Mouse (Mus musculus) hindbrain, embryonic 12.5 days (tissue): ENCODE measurements at regions not wholly inside any gene's neighbourhood (a gene's known extent, or its start where the extent isn't known, plus 50 kb on each side); places are given as distances from the start of the nearest gene placed in this dataset.

Source experiments
- ATAC-seq: fragments of 200-750 bp; cut with Nextera tagmentation; 2 replicates; pipeline ENCODE4 v1.8.0; 2017; ENCODE audit warnings: moderate TSS enrichment; ENCODE audit not compliant: low FRiP score
- H3K27ac ChIP-seq: fragments of 300-500 bp; sonication (generic); 2 replicates; pipeline ENCODE4 v1.5.1; 2016; ENCODE audit warnings: mild to moderate bottlenecking
- H3K27me3 ChIP-seq: fragments of 300-500 bp; sonication (generic); 2 replicates; pipeline ENCODE4 v1.6.1; 2016; ENCODE audit warnings: mild to moderate bottlenecking
- H3K36me3 ChIP-seq: fragments of 300-500 bp; sonication (generic); 2 replicates; pipeline ENCODE4 v1.6.1; 2016; ENCODE audit warnings: mild to moderate bottlenecking
- H3K4me1 ChIP-seq: fragments of 300-500 bp; sonication (generic); 2 replicates; pipeline ENCODE4 v1.6.1; 2016
- H3K4me2 ChIP-seq: fragments of 300-500 bp; sonication (generic); replicated peaks from 2 replicates; pipeline ENCODE4 v1.6.1; 2016; ENCODE audit warnings: mild to moderate bottlenecking
- H3K4me3 ChIP-seq: fragments of 300-500 bp; sonication (generic); 2 replicates; pipeline ENCODE4 v1.5.1; 2016; ENCODE audit warnings: mild to moderate bottlenecking
- H3K9ac ChIP-seq: fragments of 300-500 bp; sonication (generic); 2 replicates; pipeline ENCODE4 v1.6.1; 2016; ENCODE audit warnings: mild to moderate bottlenecking, moderate library complexity
- H3K9me3 ChIP-seq: fragments of 300-500 bp; sonication (generic); replicated peaks from 2 replicates; pipeline ENCODE4 v1.6.1; 2016; ENCODE audit warnings: mild to moderate bottlenecking
- WGBS: fragments of 180-500 bp; shearing (Covaris S2); methylation state at CpG from one replicate; pipeline ENCODE4 v1.1.7; 2016; 5-methylcytosine and 5-hydroxymethylcytosine counted together

DNA sequence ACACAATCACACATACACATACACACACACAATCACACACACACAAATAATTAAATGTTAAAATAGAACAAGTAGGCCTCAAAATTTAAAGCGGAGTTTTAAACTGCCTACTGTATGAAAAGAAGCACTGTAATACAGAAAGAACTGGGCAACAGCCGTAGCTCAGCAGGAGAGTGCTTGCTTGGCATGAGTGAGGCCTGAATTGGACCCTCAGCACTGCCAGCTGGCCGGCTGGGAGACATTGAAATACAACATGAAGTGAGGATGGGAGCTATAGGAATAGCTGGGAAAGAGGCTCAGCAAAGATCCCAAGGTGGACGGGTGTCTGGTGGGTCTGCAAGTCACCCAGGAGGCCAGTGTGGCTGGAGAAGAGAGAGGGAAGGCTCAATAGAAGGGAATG lies 136.8 kb downstream of the Zfp281 start:
- H3K4me1 ChIP-seq, result no peaks in the 10 kb centered on the region
- no peak overlapping the region for H3K9ac ChIP-seq
- H3K27ac ChIP-seq, result no peak overlapping the region
- H3K9me3 ChIP-seq, result peaks cover 5% of the 10 kb centered on the region; the same call in 1 of the 2 replicates
- H3K4me3 ChIP-seq, result no peak overlapping the region
- WGBS, result 80% methylated on average over 4 of the region's 4 CpGs
- no peak for ATAC-seq
- H3K4me2 ChIP-seq, result no peak overlapping the region
- H3K27me3 ChIP-seq, result no peaks in the 10 kb centered on the region
- no peaks in the 10 kb centered on the region for H3K36me3 ChIP-seq

- Histone ChIP-seq H3K4me1 (peaks cover 14% of the 10 kb centered on the region), H3K4me2 (peak overlapping the region; percentile 36), H3K27ac (peak overlapping the region; percentile 66), H3K9me3 (peaks cover 6% of the 10 kb centered on the region; the same call in 1 of the 2 replicates), H3K36me3 (no peaks in the 10 kb centered on the region), H3K4me3 (no peak overlapping the region), H3K9ac (no peak overlapping the region), H3K27me3 (peaks cover 4% of the 10 kb centered on the region; the same call in 1 of the 2 replicates)
- 2% methylated on average over 10 of the region's 10 CpGs for WGBS
- ATAC-seq, result peak; percentile 89
These were observed 144.3 kb downstream of the Zfp281 start for GRCm38 (mm10) chr1:136768969-136769401.

DNA sequence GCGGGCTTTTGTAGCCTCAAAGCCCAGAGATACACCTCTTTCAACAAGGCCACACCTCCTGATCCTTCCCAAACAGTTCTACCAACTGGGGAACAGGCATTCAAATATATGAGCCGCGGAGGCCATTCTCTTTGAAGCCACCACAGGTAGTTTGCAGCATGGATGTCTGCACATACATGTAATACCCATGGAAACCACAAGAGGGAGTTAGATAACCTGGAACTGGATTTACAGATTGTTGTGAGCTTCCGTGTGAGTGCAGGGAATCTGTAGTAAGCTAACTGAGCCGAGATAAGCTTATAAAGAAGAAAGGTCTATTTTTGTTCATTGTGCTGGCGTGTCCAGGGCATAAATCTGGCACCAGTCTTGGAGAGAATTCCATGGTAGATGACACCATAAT lies 149.0 kb downstream of the Zfp281 start:
- Histone ChIP-seq H3K9me3 (peaks cover 6% of the 10 kb centered on the region; the same call in 1 of the 2 replicates), H3K4me1 (peaks cover 22% of the 10 kb centered on the region), H3K4me3 (no peak overlapping the region), H3K36me3 (no peaks in the 10 kb centered on the region), H3K27me3 (peaks cover 16% of the 10 kb centered on the region), H3K9ac (no peak overlapping the region), H3K4me2 (no peak overlapping the region), H3K27ac (no peak overlapping the region)
- 87% methylated on average over 6 of the region's 6 CpGs for WGBS
- ATAC-seq, result no peak

DNA sequence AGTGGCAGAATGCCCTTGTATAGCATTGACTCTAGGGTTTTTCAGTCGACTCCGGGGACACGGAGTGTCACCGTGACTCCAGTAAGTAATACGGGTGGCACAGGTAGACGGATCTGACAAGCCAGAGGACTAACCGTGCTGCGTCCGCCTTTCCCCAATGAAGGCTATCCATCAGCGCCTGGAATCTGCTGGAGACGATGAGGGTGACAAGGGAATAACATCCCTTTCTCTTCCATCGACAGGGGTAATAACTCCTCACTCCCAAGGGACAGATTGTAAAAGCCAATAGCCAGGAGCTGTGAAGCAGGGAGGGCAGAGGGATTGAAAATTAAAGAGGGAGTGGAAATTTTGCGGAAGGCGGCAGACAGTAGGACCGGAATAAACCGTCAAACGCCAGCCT lies 151.5 kb downstream of the Zfp281 start:
- Histone ChIP-seq H3K9me3 (peaks cover 6% of the 10 kb centered on the region; the same call in 1 of the 2 replicates), H3K9ac (no peak overlapping the region), H3K27ac (no peak overlapping the region), H3K27me3 (peaks cover 18% of the 10 kb centered on the region), H3K4me2 (no peak overlapping the region), H3K4me1 (peaks cover 13% of the 10 kb centered on the region), H3K36me3 (no peaks in the 10 kb centered on the region), H3K4me3 (no peak overlapping the region)
- ATAC-seq, result 0 out of 2 replicates have a peak, but pooled peaks have one; percentile 40
- WGBS, result 51% methylated on average over 17 of the region's 17 CpGs

GRCm38 (mm10) chr1:136777263-136777980 lies 152.7 kb downstream of the Zfp281 start:
- H3K9ac ChIP-seq, result no peak overlapping the region
- no peak overlapping the region for H3K27ac ChIP-seq
- no peaks in the 10 kb centered on the region for H3K36me3 ChIP-seq
- 22% methylated on average over 20 of the region's 20 CpGs for WGBS
- peaks cover 18% of the 10 kb centered on the region for H3K27me3 ChIP-seq
- peak overlapping the region; percentile 41 for H3K4me2 ChIP-seq
- no peak for ATAC-seq
- H3K4me3 ChIP-seq, result no peak overlapping the region
- H3K9me3 ChIP-seq, result peaks cover 6% of the 10 kb centered on the region; the same call in 1 of the 2 replicates
- peaks cover 24% of the 10 kb centered on the region for H3K4me1 ChIP-seq

DNA sequence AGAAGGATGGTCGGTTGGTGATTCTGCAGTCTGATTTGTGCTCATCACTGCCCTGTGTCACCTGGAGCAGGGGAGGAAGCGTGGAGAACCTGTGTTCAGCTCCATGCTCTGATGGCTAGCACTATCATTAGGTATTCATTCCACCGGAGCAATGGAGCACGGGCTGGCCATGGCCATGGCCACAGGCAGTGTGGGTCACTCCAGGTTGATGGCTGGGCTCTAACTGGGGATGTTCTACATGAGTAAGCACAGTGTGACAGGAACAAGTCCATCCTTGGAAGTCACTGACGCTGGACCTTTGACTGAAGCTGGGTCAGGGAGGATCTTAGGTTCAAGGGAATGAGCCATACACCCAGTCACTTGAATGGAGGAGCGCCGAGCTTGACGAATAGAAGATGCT lies 154.7 kb downstream of the Zfp281 start:
- H3K4me1 ChIP-seq, result peaks cover 28% of the 10 kb centered on the region
- H3K9me3 ChIP-seq, result no peaks in the 10 kb centered on the region
- H3K4me2 ChIP-seq, result no peak overlapping the region
- H3K27ac ChIP-seq, result no peak overlapping the region
- H3K36me3 ChIP-seq, result no peaks in the 10 kb centered on the region
- ATAC-seq, result no peak
- H3K9ac ChIP-seq, result no peak overlapping the region
- no peak overlapping the region for H3K4me3 ChIP-seq
- H3K27me3 ChIP-seq, result peaks cover 23% of the 10 kb centered on the region
- 71% methylated on average over 8 of the region's 8 CpGs for WGBS

DNA sequence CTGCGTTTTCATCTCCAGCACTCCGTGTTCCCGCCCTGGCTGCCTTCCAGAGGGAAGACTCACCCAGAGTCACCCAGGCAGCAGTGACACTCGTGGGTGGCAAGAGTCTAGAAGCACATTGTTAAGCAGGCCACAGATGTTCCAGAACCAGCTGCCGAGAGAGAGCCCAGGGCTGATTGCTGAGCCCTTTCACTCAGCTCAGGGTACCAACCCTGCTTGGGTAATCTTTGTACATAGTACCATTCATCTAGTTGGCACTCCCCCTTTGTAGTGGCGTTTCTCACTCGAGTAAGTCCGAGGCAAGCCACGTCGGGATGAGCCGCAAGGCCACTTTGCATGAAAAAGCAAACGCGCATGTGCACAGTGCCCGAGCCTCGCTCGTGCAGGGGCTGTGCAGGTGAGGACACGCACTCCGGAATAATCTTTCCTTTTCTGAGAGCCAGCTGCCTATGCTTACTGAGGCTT lies 156.9 kb downstream of the Zfp281 start:
- Histone ChIP-seq H3K4me1 (peaks cover 28% of the 10 kb centered on the region), H3K9me3 (no peaks in the 10 kb centered on the region), H3K27ac (peak overlapping the region; percentile 19; the same call in 1 of the 2 replicates), H3K9ac (0 out of 2 replicates have a peak overlapping the region, but pooled peaks have one; percentile 25), H3K27me3 (peaks cover 14% of the 10 kb centered on the region; the same call in 1 of the 2 replicates), H3K4me2 (peak overlapping the region; percentile 55), H3K4me3 (peak overlapping the region; percentile 24), H3K36me3 (no peaks in the 10 kb centered on the region)
- ATAC-seq, result peak; percentile 78
- 16% methylated on average over 18 of the region's 18 CpGs for WGBS

DNA sequence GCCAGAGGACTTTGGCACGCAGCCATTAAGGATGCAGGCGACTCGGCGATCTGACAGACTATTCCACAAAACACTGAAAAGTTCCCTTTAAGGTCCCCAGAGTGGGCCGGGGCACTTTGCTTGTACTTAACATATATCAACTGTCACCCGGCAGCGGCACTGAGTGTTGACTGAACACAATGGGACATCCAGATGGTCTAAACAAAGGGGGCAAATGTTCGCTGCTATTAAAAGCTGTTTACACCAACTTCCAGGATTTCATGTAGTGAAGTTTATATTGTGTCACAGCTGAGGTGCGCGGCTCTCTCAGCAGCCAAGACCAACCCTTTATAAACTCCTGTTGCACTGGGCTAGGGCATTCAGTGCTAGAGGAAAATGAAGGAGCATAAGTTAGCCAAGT lies 157.6 kb downstream of the Zfp281 start:
- Histone ChIP-seq H3K4me3 (peak overlapping the region; percentile 24), H3K4me2 (peak overlapping the region; percentile 55), H3K4me1 (peaks cover 22% of the 10 kb centered on the region), H3K27ac (0 out of 2 replicates have a peak overlapping the region, but pooled peaks have one; percentile 19), H3K36me3 (no peaks in the 10 kb centered on the region), H3K9me3 (no peaks in the 10 kb centered on the region), H3K9ac (no peak overlapping the region), H3K27me3 (peaks cover 10% of the 10 kb centered on the region; the same call in 1 of the 2 replicates)
- ATAC-seq, result peak; percentile 64
- WGBS, result 12% methylated on average over 10 of the region's 10 CpGs

- Histone ChIP-seq H3K4me1 (peaks cover 14% of the 10 kb centered on the region), H3K4me2 (no peak overlapping the region), H3K36me3 (no peaks in the 10 kb centered on the region), H3K4me3 (no peak overlapping the region), H3K27ac (no peak overlapping the region), H3K27me3 (peaks cover 10% of the 10 kb centered on the region; the same call in 1 of the 2 replicates), H3K9me3 (no peaks in the 10 kb centered on the region), H3K9ac (no peak overlapping the region)
- no peak for ATAC-seq
- 71% methylated on average over 9 of the region's 9 CpGs for WGBS
These were observed 159.5 kb downstream of the Zfp281 start for GRCm38 (mm10) chr1:136784178-136784577.

- no peak for ATAC-seq
- H3K4me3 ChIP-seq, result no peak overlapping the region
- H3K4me2 ChIP-seq, result no peak overlapping the region
- peaks cover 3% of the 10 kb centered on the region; the same call in 1 of the 2 replicates for H3K27me3 ChIP-seq
- WGBS, result 59% methylated on average over 30 of the region's 30 CpGs
- no peak overlapping the region for H3K9ac ChIP-seq
- no peaks in the 10 kb centered on the region for H3K9me3 ChIP-seq
- H3K4me1 ChIP-seq, result no peaks in the 10 kb centered on the region
- H3K27ac ChIP-seq, result no peak overlapping the region
- H3K36me3 ChIP-seq, result no peaks in the 10 kb centered on the region
These were observed 164.3 kb downstream of the Zfp281 start for GRCm38 (mm10) chr1:136788979-136789513.

- Histone ChIP-seq H3K4me2 (no peak overlapping the region), H3K4me1 (no peaks in the 10 kb centered on the region), H3K27ac (no peak overlapping the region), H3K9ac (no peak overlapping the region), H3K36me3 (no peaks in the 10 kb centered on the region), H3K9me3 (no peaks in the 10 kb centered on the region), H3K27me3 (no peaks in the 10 kb centered on the region), H3K4me3 (no peak overlapping the region)
- 86% methylated on average over 1 of the region's 1 CpGs for WGBS
- ATAC-seq, result no peak
These were observed 166.9 kb downstream of the Zfp281 start for GRCm38 (mm10) chr1:136791641-136792040.
